Mouse (Mus musculus) NIH3T3 (cell line): ENCODE measurements around the gene Spin2e.
"Not testable (repeated sequence)": the region's sequence is repeated elsewhere in the genome, so short reads cannot be mapped to it uniquely, and the experiment has no call there.

Source experiments
- DNase-seq: peaks from one replicate; pipeline ENCODE4 v3.0.0-alpha.2; 2012; ENCODE audit warnings: low read depth

Gene Spin2e

DNA sequence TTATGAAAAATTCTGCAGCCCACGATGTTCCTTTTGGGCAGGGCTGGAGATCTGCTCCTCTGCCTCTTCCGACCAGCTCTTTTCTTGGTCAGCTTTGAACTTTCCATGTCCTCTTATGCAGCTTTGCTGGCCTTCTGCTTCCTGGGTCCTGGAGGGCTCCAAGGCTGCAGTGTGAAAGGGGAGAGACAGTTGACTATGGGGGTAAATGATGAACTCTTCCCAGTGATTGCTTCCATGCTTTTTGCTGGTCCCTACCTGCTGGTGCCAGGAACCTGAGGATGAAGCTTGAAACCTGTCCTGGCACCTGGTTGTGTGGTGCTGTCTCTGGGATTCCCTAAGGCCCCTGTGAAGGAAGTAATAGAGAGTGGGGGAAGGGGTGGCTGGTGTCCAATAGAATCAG is at the start of gene Spin2e:
Gene Spin2e, minus strand, starts transcription at position 101 of the 400 bp plus-strand sequence.
- not testable (repeated sequence) for DNase-seq

- DNase-seq: not testable (repeated sequence)
These were observed 44.5 kb downstream of the Spin2e start, which contains the start of gene Gm21883 for GRCm38 (mm10) chrX:31574183-31574582. Gene Gm21883, minus strand, starts transcription at chrX:31574283.
